In the genomic region with DNA sequence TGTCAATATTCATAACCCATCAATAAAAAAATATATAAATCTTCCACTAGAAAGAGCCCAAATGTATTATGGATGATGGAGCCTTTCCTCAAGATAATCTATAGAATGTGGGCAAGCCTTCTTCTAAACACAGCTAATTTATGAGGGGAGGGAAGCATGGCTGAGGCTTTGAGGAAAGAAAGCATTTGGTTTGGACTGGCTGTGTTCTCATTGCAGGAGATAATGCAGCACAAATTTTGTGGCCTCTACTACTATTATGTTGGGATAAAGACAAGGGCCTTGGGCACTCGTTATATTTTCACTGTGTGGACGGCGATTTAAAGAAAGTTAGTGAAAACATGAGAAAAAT, we compare ENCODE assay signal across 10 mouse cellular contexts.
DNase-seq lines count a peak whose midpoint lies in the region; ATAC-seq lines count a peak whose summit lies in the region.
"Had no signal": no experiment of that assay in that cellular context is flagged by ENCODE, and none has a peak within 500 bp of the region (broad histone marks: within the 10 kb centered on the region; RNA-seq: fewer than 3 reads in every experiment).

No protein-coding gene starts in this region.

- no peaks in the 10 kb centered on the region for H3K36me3 ChIP-seq in forebrain, embryonic 11.5 days (ENCODE audit: control insufficient read depth, insufficient read depth, low read length)
- H3K36me3 ChIP-seq in hindbrain, embryonic 13.5 days, result no peaks in the 10 kb centered on the region
- H3K36me3 ChIP-seq in midbrain, embryonic 15.5 days (replicated peaks), result no peaks in the 10 kb centered on the region
- no peaks in the 10 kb centered on the region for H3K36me3 ChIP-seq in heart, embryonic 12.5 days
- H3K36me3 ChIP-seq in liver, embryonic 12.5 days, result no peaks in the 10 kb centered on the region
- H3K36me3 ChIP-seq: heart, embryonic 15.5 days; stomach, embryonic 15.5 days had no signal

- H3K9ac ChIP-seq in forebrain, embryonic 11.5 days (ENCODE audit: low read length), result no peak overlapping the region
- no peak overlapping the region for H3K9ac ChIP-seq in hindbrain, embryonic 13.5 days
- no peak overlapping the region for H3K9ac ChIP-seq in midbrain, embryonic 15.5 days
- H3K9ac ChIP-seq in heart, embryonic 12.5 days, result no peak overlapping the region
- no peak overlapping the region for H3K9ac ChIP-seq in liver, embryonic 12.5 days
- H3K9ac ChIP-seq: heart, embryonic 15.5 days; stomach, embryonic 15.5 days had no signal

- peak overlapping the region; percentile 88 for H3K27ac ChIP-seq in forebrain, embryonic 11.5 days (ENCODE audit: low read depth, low read length)
- peak overlapping the region; percentile 79 for H3K27ac ChIP-seq in hindbrain, embryonic 13.5 days
- H3K27ac ChIP-seq in midbrain, embryonic 15.5 days, result peak overlapping the region; percentile 54; the same call in 1 of the 2 replicates
- no peak overlapping the region for H3K27ac ChIP-seq in heart, embryonic 12.5 days (ENCODE audit: poor library complexity, severe bottlenecking)
- H3K27ac ChIP-seq in liver, embryonic 12.5 days, result no peak overlapping the region
- H3K27ac ChIP-seq: heart, embryonic 15.5 days; stomach, embryonic 15.5 days had no signal

- no peaks in the 10 kb centered on the region; the same call in 1 of the 2 replicates for H3K9me3 ChIP-seq in forebrain, embryonic 11.5 days (ENCODE audit: control insufficient read depth, low read length)
- no peaks in the 10 kb centered on the region for H3K9me3 ChIP-seq in hindbrain, embryonic 13.5 days
- H3K9me3 ChIP-seq in midbrain, embryonic 15.5 days, result no peaks in the 10 kb centered on the region
- H3K9me3 ChIP-seq in heart, embryonic 12.5 days (replicated peaks), result no peaks in the 10 kb centered on the region
- H3K9me3 ChIP-seq in liver, embryonic 12.5 days (replicated peaks), result no peaks in the 10 kb centered on the region
- H3K9me3 ChIP-seq: heart, embryonic 15.5 days; stomach, embryonic 15.5 days had no signal

- ATAC-seq in forebrain, embryonic 11.5 days (replicated peaks; ENCODE audit: low FRiP score), result peak; percentile 63
- peak; percentile 62 for ATAC-seq in hindbrain, embryonic 13.5 days (ENCODE audit: low FRiP score)
- ATAC-seq in midbrain, embryonic 15.5 days (replicated peaks), result peak; percentile 51; the same call in 1 of the 2 replicates
- ATAC-seq in heart, embryonic 12.5 days (ENCODE audit: insufficient number of reproducible peaks, low FRiP score), result no peak
- no peak for ATAC-seq in liver, embryonic 12.5 days

- H3K4me3 ChIP-seq in forebrain, embryonic 11.5 days (ENCODE audit: low read depth, low read length), result no peak overlapping the region
- no peak overlapping the region for H3K4me3 ChIP-seq in hindbrain, embryonic 13.5 days
- H3K4me3 ChIP-seq in midbrain, embryonic 15.5 days, result no peak overlapping the region
- H3K4me3 ChIP-seq in heart, embryonic 12.5 days, result no peak overlapping the region
- H3K4me3 ChIP-seq in liver, embryonic 12.5 days, result no peak overlapping the region
- H3K4me3 ChIP-seq: heart, embryonic 15.5 days; stomach, embryonic 15.5 days had no signal

- H3K27me3 ChIP-seq in forebrain, embryonic 11.5 days (ENCODE audit: control insufficient read depth, insufficient read depth, low read length), result no peaks in the 10 kb centered on the region
- H3K27me3 ChIP-seq in hindbrain, embryonic 13.5 days, result no peaks in the 10 kb centered on the region
- no peaks in the 10 kb centered on the region for H3K27me3 ChIP-seq in midbrain, embryonic 15.5 days (replicated peaks)
- no peaks in the 10 kb centered on the region for H3K27me3 ChIP-seq in heart, embryonic 12.5 days (replicated peaks)
- H3K27me3 ChIP-seq in liver, embryonic 12.5 days (replicated peaks), result no peaks in the 10 kb centered on the region
- H3K27me3 ChIP-seq: heart, embryonic 15.5 days; stomach, embryonic 15.5 days had no signal

- DNase-seq in embryo, embryonic 10.5 days (ENCODE audit: low spot score), result peak; percentile 60
- peak; percentile 41 for DNase-seq in forebrain, embryonic 11.5 days (ENCODE audit: low spot score)
- DNase-seq in yolk sac, embryonic 10.5 days (ENCODE audit: low spot score), result no peak
- DNase-seq: adrenal gland, adult 8-10 months had no signal

- WGBS in forebrain, embryonic 11.5 days, result 29% methylated on average over 3 of the region's 3 CpGs
- 20% methylated on average over 3 of the region's 3 CpGs for WGBS in hindbrain, embryonic 13.5 days
- WGBS in midbrain, embryonic 15.5 days, result 27% methylated on average over 3 of the region's 3 CpGs
- 80% methylated on average over 3 of the region's 3 CpGs for WGBS in heart, embryonic 12.5 days
- WGBS in liver, embryonic 12.5 days (ENCODE audit: insufficient replicate concordance), result 68% methylated on average over 3 of the region's 3 CpGs

- H3K4me2 ChIP-seq in forebrain, embryonic 11.5 days (ENCODE audit: low read depth, low read length, severe bottlenecking), result no peak overlapping the region
- peak overlapping the region; percentile 33; the same call in 1 of the 2 replicates for H3K4me2 ChIP-seq in hindbrain, embryonic 13.5 days
- no peak overlapping the region for H3K4me2 ChIP-seq in midbrain, embryonic 15.5 days
- H3K4me2 ChIP-seq in heart, embryonic 12.5 days, result no peak overlapping the region
- no peak overlapping the region for H3K4me2 ChIP-seq in liver, embryonic 12.5 days
- H3K4me2 ChIP-seq: heart, embryonic 15.5 days; stomach, embryonic 15.5 days had no signal

- peaks cover 6% of the 10 kb centered on the region for H3K4me1 ChIP-seq in forebrain, embryonic 11.5 days (replicated peaks; ENCODE audit: control insufficient read depth, insufficient read depth, low read length)
- H3K4me1 ChIP-seq in hindbrain, embryonic 13.5 days (replicated peaks), result peaks cover 12% of the 10 kb centered on the region
- H3K4me1 ChIP-seq in midbrain, embryonic 15.5 days, result peaks cover 4% of the 10 kb centered on the region; the same call in 1 of the 2 replicates
- H3K4me1 ChIP-seq in heart, embryonic 12.5 days (replicated peaks), result no peaks in the 10 kb centered on the region
- H3K4me1 ChIP-seq in liver, embryonic 12.5 days, result no peaks in the 10 kb centered on the region
- H3K4me1 ChIP-seq: heart, embryonic 15.5 days; stomach, embryonic 15.5 days had no signal

Comparison
In these comparisons a context has a peak if more than half of its experiments do, and no peak if none do; other contexts are left out.
1. ATAC-seq: peak in forebrain, embryonic 11.5 days (single experiment), hindbrain, embryonic 13.5 days (single experiment) and midbrain, embryonic 15.5 days (single experiment); none in heart, embryonic 12.5 days (single experiment) and liver, embryonic 12.5 days (single experiment).
2. H3K27ac ChIP-seq: peak in forebrain, embryonic 11.5 days (single experiment), hindbrain, embryonic 13.5 days (single experiment) and midbrain, embryonic 15.5 days (single experiment); none in heart, embryonic 12.5 days (single experiment) and liver, embryonic 12.5 days (single experiment).